Mouse (Mus musculus): ENCODE measurements around the gene Creb3l4. TPM values are rescaled to one million over a fixed set of nuclear protein-coding genes. Genes with fewer than 3 reads are reported as not detected.
"Not testable (repeated sequence)": the region's sequence is repeated elsewhere in the genome, so short reads cannot be mapped to it uniquely, and the experiment has no call there.

Creb3l4 gene
- polyA plus RNA-seq (2017; shearing (Covaris generic)) = not detected

GRCm38 (mm10) chr3:90242984-90243775, at the start of gene Creb3l4:
TSS of gene Creb3l4 (minus strand) at chr3:90243512.
- no peak for ATAC-seq

- ATAC-seq = peak; percentile 97
Observed at GRCm38 (mm10) chr3:90292345-90293275, 49.3 kb upstream of the Creb3l4 start, which contains the start of gene Gatad2b. TSS of gene Gatad2b (plus strand) at chr3:90293178.

- ATAC-seq = no peak
Observed at GRCm38 (mm10) chr3:90291982-90292344, 48.7 kb upstream of the Creb3l4 start.

GRCm38 (mm10) chr3:90290602-90291001, 47.3 kb upstream of the Creb3l4 start:
- no peak for ATAC-seq

GRCm38 (mm10) chr3:90289403-90289802, 46.1 kb upstream of the Creb3l4 start:
- ATAC-seq = not testable (repeated sequence)

- ATAC-seq = no peak
Observed at GRCm38 (mm10) chr3:90284150-90284549, 40.8 kb upstream of the Creb3l4 start.

- no peak for ATAC-seq
Observed at GRCm38 (mm10) chr3:90280708-90281107, 37.4 kb upstream of the Creb3l4 start.

GRCm38 (mm10) chr3:90279743-90280142, 36.4 kb upstream of the Creb3l4 start:
- ATAC-seq = no peak

- ATAC-seq = no peak
Observed at GRCm38 (mm10) chr3:90279216-90279615, 35.9 kb upstream of the Creb3l4 start.

GRCm38 (mm10) chr3:90278211-90278610, 34.9 kb upstream of the Creb3l4 start:
- ATAC-seq = no peak

- ATAC-seq = no peak
Observed at GRCm38 (mm10) chr3:90277793-90278192, 34.5 kb upstream of the Creb3l4 start.

GRCm38 (mm10) chr3:90276858-90277257, 33.5 kb upstream of the Creb3l4 start:
- no peak for ATAC-seq

GRCm38 (mm10) chr3:90275286-90275685, 32.0 kb upstream of the Creb3l4 start:
- ATAC-seq = no peak

GRCm38 (mm10) chr3:90273855-90274254, 30.5 kb upstream of the Creb3l4 start:
- no peak for ATAC-seq

GRCm38 (mm10) chr3:90272170-90272569, 28.9 kb upstream of the Creb3l4 start:
- ATAC-seq = no peak

- no peak for ATAC-seq
Observed at GRCm38 (mm10) chr3:90270784-90271183, 27.5 kb upstream of the Creb3l4 start.

- ATAC-seq = no peak
Observed at GRCm38 (mm10) chr3:90268971-90269370, 25.7 kb upstream of the Creb3l4 start.

GRCm38 (mm10) chr3:90268190-90268589, 24.9 kb upstream of the Creb3l4 start:
- no peak for ATAC-seq

GRCm38 (mm10) chr3:90266901-90267775, 23.8 kb upstream of the Creb3l4 start:
- no peak for ATAC-seq

- ATAC-seq = peak; percentile 50
Observed at GRCm38 (mm10) chr3:90265932-90266741, 22.8 kb upstream of the Creb3l4 start.
